Mouse (Mus musculus): ENCODE results near the gene Rnasel.
"Not testable (repeated sequence)": the region's sequence is repeated elsewhere in the genome, so short reads cannot be mapped to it uniquely, and the experiment has no call there.

The Rnasel gene

DNA sequence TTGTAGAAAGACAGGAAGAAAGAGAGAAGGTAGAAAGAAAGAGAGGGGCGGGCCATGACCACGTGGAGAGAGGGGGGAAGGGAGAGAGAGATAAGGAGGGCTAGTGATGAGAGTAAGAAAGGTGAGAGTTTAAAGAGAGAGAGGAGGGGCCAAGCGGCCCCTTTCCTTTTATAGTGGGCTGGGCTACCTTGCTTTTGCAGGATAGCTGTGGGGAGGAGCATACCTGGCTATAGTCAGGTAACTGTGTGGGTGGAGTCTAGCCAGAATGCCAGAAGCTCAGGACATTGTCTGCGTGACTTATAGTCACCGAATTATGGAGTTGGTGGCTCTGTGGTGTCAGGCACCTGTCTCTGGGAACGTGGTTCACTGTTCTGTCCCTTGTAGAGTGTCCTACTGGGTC is 20.3 kb downstream of the Rnasel start:
- DNase-seq (ENCODE audit: low read depth, low spot score): not testable (repeated sequence)

DNA sequence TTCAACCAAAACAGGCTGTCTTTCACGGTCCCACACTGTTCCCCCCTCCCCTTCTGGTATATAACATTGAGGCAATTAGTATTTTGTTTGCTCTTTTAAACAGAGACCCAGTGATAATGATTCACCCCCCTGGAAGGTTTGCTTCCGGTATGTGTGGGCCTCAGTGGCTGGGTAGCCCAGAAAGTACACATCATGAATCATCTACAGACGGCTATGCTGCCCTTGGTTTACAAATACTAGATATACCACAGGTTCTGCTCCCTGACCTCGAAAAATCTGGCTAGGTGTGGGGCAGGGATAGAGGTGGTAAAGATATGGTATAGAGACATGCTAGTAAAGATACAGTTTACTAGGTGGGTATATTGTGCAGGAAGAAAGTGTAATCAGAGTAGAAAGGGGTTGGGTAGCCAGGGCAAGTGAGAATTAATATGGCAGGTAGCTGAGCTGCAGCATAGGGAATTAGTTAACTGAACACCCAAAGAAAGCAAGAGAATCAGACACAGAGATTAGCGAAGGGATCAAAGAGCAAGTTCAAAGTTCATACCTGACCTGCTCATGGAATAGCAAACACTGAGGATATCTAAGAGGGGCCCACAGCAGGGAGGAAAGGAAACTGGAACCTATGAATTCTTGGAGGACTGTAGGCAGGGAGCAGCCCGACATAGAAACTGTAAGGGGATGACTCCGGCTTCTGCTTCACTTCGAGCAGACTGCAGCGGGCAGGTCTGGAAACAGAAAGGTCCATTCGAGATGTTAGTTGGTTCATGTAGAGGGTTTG is 21.0 kb downstream of the Rnasel start:
- peak; percentile 17 for DNase-seq (ENCODE audit: low read depth, low spot score)

GRCm38 (mm10) chr1:153770776-153771167 is 21.5 kb downstream of the Rnasel start:
- no peak for DNase-seq (ENCODE audit: low read depth, low spot score)

GRCm38 (mm10) chr1:153775174-153775573 is 25.9 kb downstream of the Rnasel start:
- DNase-seq (ENCODE audit: low read depth, low spot score): peak; percentile 16

DNA sequence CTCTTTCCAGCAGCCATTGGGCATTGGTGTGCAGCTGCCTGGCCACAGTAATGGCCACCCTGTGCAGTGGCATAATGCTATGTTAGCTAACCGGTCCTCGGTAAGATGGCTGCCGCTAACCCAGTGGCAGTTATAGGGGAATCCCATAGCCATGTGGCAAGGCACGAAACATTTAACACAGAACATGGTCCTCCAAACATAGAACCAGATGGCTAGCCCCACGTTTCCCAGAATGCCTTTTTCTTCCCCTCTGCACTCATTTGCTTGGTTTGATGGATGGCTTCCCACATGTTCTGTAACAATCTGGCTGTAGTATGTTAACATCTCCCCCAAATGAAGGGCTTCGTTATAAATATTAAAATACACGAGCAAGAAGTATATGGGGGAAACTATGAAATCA is 27.0 kb downstream of the Rnasel start:
- DNase-seq (ENCODE audit: low read depth, low spot score): no peak

DNA sequence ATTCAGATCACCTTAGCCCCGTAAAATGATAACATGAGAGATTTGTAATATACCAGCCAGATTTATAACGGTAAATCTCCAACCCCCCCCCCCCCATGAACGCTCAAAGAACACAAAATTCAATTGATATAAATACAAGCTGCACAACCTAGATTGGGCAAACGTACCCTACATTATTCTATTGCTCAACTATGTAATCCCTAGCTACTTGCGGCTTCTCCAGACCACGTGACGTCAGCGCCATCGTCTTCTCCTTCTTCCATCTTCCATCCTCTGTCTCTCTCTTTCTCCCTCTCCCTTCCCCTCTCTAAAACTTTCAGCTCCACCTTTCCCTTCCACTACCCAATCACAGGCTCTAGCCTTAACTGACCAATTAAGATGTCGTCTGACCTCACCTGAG is 29.0 kb downstream of the Rnasel start:
- no peak for DNase-seq (ENCODE audit: low read depth, low spot score)

DNA sequence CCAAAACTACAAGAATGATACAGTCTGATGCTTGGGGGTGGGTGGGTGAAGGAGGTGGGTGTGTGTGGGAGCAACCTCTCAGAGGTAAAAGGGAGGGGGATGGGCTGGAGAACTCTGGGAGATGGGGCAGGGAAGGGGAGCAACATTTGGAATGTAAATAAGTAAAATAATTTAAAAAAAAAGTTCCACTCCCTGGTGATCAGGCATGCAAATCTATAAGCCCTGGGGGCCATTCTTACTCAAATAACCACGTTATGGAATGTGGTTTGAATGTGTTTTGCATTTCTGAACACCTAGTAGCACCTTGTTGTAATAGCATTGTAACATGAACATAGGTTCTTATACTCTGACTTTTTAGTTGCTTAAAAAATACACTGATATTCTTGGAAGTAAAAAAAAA is 34.1 kb downstream of the Rnasel start:
- DNase-seq (ENCODE audit: low read depth, low spot score): no peak

DNA sequence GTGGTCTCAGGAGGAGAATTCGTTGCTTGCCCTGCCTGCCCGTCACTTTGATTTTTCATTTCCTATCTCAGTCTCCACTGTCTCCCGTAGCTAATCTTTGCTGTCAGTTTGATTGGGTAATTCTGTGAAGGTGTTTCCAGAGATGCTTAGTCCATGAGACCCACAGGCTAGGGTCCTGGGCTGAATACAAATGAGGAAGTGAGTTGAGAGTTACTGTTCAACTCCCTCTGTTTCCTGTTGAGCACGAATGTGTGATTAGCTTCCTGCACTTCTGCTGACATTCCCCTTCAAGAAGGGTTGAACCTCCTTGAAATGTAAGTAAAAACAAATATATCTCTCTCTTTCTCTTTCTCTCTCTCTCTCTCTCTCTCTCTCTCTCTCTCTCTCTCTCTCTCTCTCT is 36.4 kb downstream of the Rnasel start:
- DNase-seq (ENCODE audit: low read depth, low spot score): no peak

- DNase-seq (ENCODE audit: low read depth, low spot score): no peak
Observed at GRCm38 (mm10) chr1:153790708-153791107, 41.5 kb downstream of the Rnasel start.

- no peak for DNase-seq (ENCODE audit: low read depth, low spot score)
Observed at GRCm38 (mm10) chr1:153794241-153794640, 45.0 kb downstream of the Rnasel start.

DNA sequence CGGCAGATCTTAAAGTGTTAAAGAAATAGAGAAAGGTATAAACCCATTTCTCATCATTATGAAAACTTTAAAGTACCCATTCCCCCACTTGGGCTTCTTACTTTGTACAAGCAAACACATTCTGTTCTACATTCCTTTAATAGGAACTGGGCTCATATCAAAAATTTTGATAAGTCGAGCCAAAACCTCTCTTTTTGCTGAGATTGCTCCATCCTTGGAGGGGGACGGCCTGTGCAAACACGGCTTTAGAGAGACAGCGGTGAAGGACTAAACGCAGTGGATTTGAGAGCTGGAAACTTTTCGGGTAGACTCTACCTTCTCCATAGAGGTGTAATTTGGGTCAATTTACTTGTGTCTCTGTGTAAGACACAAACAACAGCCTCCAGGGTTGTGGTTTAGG is 53.5 kb downstream of the Rnasel start:
- no peak for DNase-seq (ENCODE audit: low read depth, low spot score)

GRCm38 (mm10) chr1:153803530-153803929 is 54.3 kb downstream of the Rnasel start:
- DNase-seq (ENCODE audit: low read depth, low spot score): no peak

DNA sequence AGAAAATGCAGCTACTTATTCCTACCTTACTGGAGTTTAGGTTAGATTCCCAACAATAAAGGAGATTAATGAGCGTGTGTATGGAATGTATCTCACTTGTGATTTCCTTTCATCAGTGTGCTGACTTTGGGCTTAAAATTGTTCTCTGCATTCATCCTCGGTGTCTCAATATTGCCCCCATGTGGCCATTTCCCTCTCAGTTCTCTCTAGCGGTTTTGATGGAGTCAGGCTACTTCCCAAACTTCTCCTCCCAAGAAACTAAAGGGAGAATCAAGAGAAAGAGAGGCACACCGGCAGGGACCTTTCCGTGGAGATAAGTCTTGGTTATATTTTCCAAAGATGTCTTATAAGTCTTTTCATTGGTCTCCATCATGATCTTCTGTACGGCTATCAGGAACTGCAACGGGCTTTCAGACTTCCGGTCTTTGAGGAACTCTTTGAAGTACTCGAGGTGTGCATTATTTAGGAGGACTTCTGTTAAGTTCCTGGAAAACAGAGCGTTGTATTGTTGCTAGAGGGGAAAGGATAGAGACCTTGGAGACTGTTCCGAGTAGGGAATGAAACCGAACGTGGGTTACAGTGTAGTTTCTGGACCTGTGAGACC is 58.3 kb downstream of the Rnasel start:
- DNase-seq (ENCODE audit: low read depth, low spot score): peak; percentile 81
